Comparison of ENCODE assay signal across 8 mouse cellular contexts in the genomic region with DNA sequence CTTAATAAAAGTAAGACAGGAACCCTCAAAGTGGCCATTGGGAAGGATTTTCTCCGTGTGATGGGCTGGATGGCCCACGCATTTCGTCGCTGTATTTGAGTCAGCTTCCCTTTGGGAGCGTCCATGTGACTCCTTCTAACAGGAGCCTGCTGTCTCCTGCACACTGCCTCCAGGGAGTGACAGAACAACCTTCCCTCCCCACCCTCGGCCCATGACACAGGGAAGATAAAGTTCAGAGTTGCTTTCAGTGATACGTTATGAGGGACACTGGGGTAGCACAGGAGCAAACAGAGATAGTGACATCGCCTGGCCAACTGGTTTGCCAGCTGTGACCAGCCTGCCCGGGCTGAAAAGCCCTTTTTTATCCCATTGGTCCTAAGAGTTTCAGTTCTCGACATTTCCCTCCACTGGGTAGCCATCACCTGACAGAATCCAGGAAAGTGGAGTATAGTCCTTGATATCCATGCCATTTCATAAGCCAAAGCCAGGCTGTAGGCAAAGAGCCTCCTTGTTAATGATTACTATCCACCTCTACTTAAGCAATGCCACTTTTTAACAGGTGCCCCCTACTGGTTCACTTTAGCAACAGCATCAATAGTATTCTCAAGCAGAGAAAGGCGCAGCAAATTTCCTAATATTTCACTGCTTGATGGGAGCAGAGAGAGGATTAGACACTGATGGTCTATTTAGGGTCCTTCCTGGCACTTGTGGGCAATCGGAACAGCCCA.
DNase-seq lines count a peak whose midpoint lies in the region.

No protein-coding gene starts in this region.

- peak; percentile 53 to 74 for DNase-seq in cerebellum, postnatal 10 days
- DNase-seq in cerebellum, adult 9-11 months, result no peak
- peak; percentile 46 for DNase-seq in layer of hippocampus, adult 9-10 months (ENCODE audit: low spot score)
- no peak for DNase-seq in layer of hippocampus, adult 9-11 months
- DNase-seq in NIH3T3 (ENCODE audit: low read depth), result peak; percentile 45
- DNase-seq in kidney, postnatal 36 days, result peak; percentile 27 to 69
- no peak for DNase-seq in urinary bladder, postnatal 36 days (ENCODE audit: low spot score in 2 of 2)
- no peak for DNase-seq in right cerebral cortex, postnatal 14 days

Comparison
In these comparisons a context has a peak if more than half of its experiments do, and no peak if none do; other contexts are left out.
1. DNase-seq: peak in cerebellum, postnatal 10 days (2 of 2), layer of hippocampus, adult 9-10 months (single experiment), NIH3T3 (single experiment) and kidney, postnatal 36 days (2 of 2); none in cerebellum, adult 9-11 months (single experiment), layer of hippocampus, adult 9-11 months (single experiment), urinary bladder, postnatal 36 days (0 of 2) and right cerebral cortex, postnatal 14 days (single experiment).